Mouse (Mus musculus) forebrain, embryonic 15.5 days (tissue): ENCODE measurements around the gene Clec2g. TPM values are rescaled to one million over a fixed set of nuclear protein-coding genes. Genes with fewer than 3 reads are reported as not detected.
"Not testable (repeated sequence)": the region's sequence is repeated elsewhere in the genome, so short reads cannot be mapped to it uniquely, and the experiment has no call there.

Experiments
- ATAC-seq: fragments of 200-750 bp; cut with Nextera tagmentation; replicated peaks from 2 replicates; pipeline ENCODE4 v1.8.0; 2017; ENCODE audit warnings: mild to moderate bottlenecking, moderate TSS enrichment, moderate library complexity
- H3K27ac ChIP-seq: fragments of 300-500 bp; sonication (generic); replicated peaks from 2 replicates; pipeline ENCODE4 v1.5.1; 2015; ENCODE audit warnings: mild to moderate bottlenecking, inconsistent platforms
- H3K27me3 ChIP-seq: fragments of 300-500 bp; sonication (generic); 2 replicates; pipeline ENCODE4 v1.6.1; 2015; ENCODE audit warnings: inconsistent platforms
- H3K36me3 ChIP-seq: fragments of 300-500 bp; sonication (generic); 2 replicates; pipeline ENCODE4 v1.6.1; 2015; ENCODE audit warnings: mild to moderate bottlenecking, inconsistent platforms
- H3K4me1 ChIP-seq: fragments of 300-500 bp; sonication (generic); 2 replicates; pipeline ENCODE4 v1.6.1; 2015; ENCODE audit warnings: inconsistent platforms
- H3K4me2 ChIP-seq: fragments of 300-500 bp; sonication (generic); replicated peaks from 2 replicates; pipeline ENCODE4 v1.6.1; 2015; ENCODE audit warnings: mild to moderate bottlenecking, inconsistent platforms
- H3K4me3 ChIP-seq: fragments of 300-500 bp; sonication (generic); 2 replicates; pipeline ENCODE4 v1.5.1; 2015; ENCODE audit warnings: mild to moderate bottlenecking, inconsistent platforms
- H3K9ac ChIP-seq: fragments of 300-500 bp; sonication (generic); replicated peaks from 2 replicates; pipeline ENCODE4 v1.6.1; 2015; ENCODE audit warnings: mild to moderate bottlenecking, inconsistent platforms
- H3K9me3 ChIP-seq: fragments of 300-500 bp; sonication (generic); 2 replicates; pipeline ENCODE4 v1.6.1; 2016; ENCODE audit warnings: inconsistent platforms
- WGBS: fragments of 180-500 bp; shearing (Covaris S2); methylation state at CpG from one replicate; pipeline ENCODE4 v1.1.7; 2015; ENCODE audit warnings: mixed read lengths; 5-methylcytosine and 5-hydroxymethylcytosine counted together
- polyA plus RNA-seq: library from polyadenylated mRNA; unstranded; fragments of >200 nt; fragmentation: Nextera tagmentation; extraction: Ambion mirVana; gene quantifications from 2 replicates; pipeline ENCODE4 v1.2.1, GENCODE M21; 2015

Gene Clec2g
- polyA plus RNA-seq, 1 experiment from 2014 or later: not detected

GRCm38 (mm10) chr6:129001392-129001791 is 67.2 kb downstream of the Clec2g start:
- Histone ChIP-seq H3K27me3 (no peaks in the 10 kb centered on the region), H3K9me3 (no peaks in the 10 kb centered on the region), H3K4me1 (no peaks in the 10 kb centered on the region), H3K4me2 (no peak overlapping the region), H3K4me3 (no peak overlapping the region), H3K27ac (no peak overlapping the region), H3K9ac (no peak overlapping the region), H3K36me3 (no peaks in the 10 kb centered on the region)
- WGBS: 89% methylated on average over 2 of the region's 2 CpGs
- ATAC-seq: no peak

- H3K27ac ChIP-seq: no peak overlapping the region
- H3K9me3 ChIP-seq: no peaks in the 10 kb centered on the region
- H3K4me1 ChIP-seq: no peaks in the 10 kb centered on the region
- H3K4me3 ChIP-seq: no peak overlapping the region
- no peaks in the 10 kb centered on the region for H3K36me3 ChIP-seq
- 94% methylated on average over 8 of the region's 8 CpGs for WGBS
- H3K27me3 ChIP-seq: no peaks in the 10 kb centered on the region
- H3K4me2 ChIP-seq: no peak overlapping the region
- no peak overlapping the region for H3K9ac ChIP-seq
- no peak for ATAC-seq
These were observed 74.4 kb downstream of the Clec2g start for GRCm38 (mm10) chr6:129008552-129008951.

DNA sequence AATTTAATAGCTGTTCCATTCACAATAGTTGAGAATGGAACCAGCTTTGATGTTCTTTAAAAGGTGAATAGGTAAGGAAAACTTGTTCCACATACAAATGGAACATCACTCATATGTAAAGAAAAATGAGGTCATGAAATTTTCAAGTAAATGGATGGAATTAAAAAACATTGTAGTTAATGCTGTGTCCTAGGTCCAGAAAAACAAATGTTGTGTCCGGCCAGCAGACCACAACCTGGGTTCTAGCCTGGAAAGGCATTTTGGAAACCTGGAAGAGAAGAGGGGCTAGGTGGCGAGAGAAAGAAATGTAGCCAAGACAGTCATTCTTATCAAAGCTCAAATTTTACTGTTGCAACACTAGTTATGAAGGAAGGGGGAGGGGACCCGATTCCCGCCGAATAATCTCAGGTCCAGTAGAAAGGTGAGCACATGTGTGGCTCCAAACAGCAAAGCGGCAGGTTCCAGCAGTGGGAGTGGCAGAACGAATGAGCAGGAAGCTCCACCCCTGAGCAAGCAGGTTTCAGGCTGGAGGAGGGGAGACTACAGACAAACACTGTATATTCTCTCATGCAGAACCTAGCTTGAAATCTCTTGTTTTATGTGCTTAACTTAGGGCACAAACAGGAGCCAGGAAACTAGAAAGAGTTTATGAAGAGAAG is 75.8 kb downstream of the Clec2g start:
- not testable (repeated sequence) for H3K36me3 ChIP-seq, H3K27me3 ChIP-seq, H3K27ac ChIP-seq, H3K9me3 ChIP-seq, ATAC-seq, H3K4me3 ChIP-seq, H3K4me2 ChIP-seq, H3K4me1 ChIP-seq, H3K9ac ChIP-seq
- WGBS: 89% methylated on average over 7 of the region's 7 CpGs

DNA sequence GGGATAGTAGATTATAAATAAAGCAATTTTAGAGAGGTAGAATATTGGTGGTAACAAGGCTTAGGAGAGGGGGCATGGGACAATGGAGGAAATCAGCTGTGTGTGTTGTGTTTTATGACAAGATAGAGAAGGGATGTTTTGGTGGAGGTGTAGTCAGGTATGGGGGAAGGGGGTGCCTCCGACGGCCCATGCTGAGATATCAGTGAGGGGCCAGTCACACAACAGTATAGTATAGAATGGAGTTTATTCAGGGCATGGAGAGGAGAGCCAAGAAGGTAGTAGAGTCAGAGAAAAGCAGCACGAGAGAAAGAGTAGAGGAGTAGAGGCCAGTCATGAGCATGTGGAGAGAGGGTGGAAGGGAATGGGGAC is 76.3 kb downstream of the Clec2g start:
- H3K4me2 ChIP-seq: no peak overlapping the region
- no peaks in the 10 kb centered on the region for H3K27me3 ChIP-seq
- no peak for ATAC-seq
- no peaks in the 10 kb centered on the region for H3K4me1 ChIP-seq
- no peaks in the 10 kb centered on the region for H3K36me3 ChIP-seq
- H3K9ac ChIP-seq: no peak overlapping the region
- H3K9me3 ChIP-seq: no peaks in the 10 kb centered on the region
- H3K27ac ChIP-seq: no peak overlapping the region
- WGBS: 83% methylated on average over 3 of the region's 3 CpGs
- H3K4me3 ChIP-seq: no peak overlapping the region

DNA sequence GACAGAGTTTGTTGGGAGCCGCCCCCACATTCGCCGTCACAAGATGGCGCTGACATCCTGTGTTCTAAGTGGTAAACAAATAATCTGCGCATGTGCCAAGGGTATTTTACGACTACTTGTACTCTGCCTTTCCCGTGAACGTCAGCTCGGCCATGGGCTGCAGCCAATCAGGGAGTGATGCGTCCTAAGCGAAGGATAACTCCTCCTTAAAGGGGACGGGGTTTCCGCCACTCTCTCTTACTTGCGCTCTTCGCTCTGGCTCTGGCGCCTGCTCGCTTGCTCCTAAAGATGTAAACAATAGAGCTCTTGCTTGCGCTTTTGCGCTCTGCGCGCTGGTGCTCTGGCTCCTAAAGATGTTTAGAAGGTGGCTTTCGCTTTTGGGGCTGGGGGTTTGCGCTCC is 77.8 kb downstream of the Clec2g start:
- not testable (repeated sequence) for H3K27me3 ChIP-seq, H3K27ac ChIP-seq, H3K9me3 ChIP-seq, H3K4me1 ChIP-seq, ATAC-seq, H3K9ac ChIP-seq, H3K4me3 ChIP-seq, H3K4me2 ChIP-seq, H3K36me3 ChIP-seq
- WGBS: 94% methylated on average over 20 of the region's 23 CpGs

- Histone ChIP-seq H3K4me3 (no peak overlapping the region), H3K9ac (no peak overlapping the region), H3K4me1 (no peaks in the 10 kb centered on the region), H3K9me3 (no peaks in the 10 kb centered on the region), H3K4me2 (no peak overlapping the region), H3K27me3 (no peaks in the 10 kb centered on the region), H3K27ac (no peak overlapping the region), H3K36me3 (no peaks in the 10 kb centered on the region)
- no peak for ATAC-seq
- WGBS: 81% methylated on average over 1 of the region's 1 CpGs
These were observed 78.8 kb downstream of the Clec2g start for GRCm38 (mm10) chr6:129012966-129013365.

- Histone ChIP-seq H3K36me3 (no peaks in the 10 kb centered on the region), H3K9me3 (no peaks in the 10 kb centered on the region), H3K4me1 (no peaks in the 10 kb centered on the region), H3K4me2 (no peak overlapping the region), H3K27ac (no peak overlapping the region), H3K27me3 (no peaks in the 10 kb centered on the region), H3K9ac (no peak overlapping the region), H3K4me3 (no peak overlapping the region)
- 85% methylated on average over 5 of the region's 5 CpGs for WGBS
- ATAC-seq: no peak
These were observed 79.6 kb downstream of the Clec2g start for GRCm38 (mm10) chr6:129013762-129014276.

GRCm38 (mm10) chr6:129014399-129014798 is 80.2 kb downstream of the Clec2g start:
- 88% methylated on average over 1 of the region's 1 CpGs for WGBS
- no peaks in the 10 kb centered on the region for H3K9me3 ChIP-seq
- ATAC-seq: no peak
- no peaks in the 10 kb centered on the region for H3K27me3 ChIP-seq
- H3K4me1 ChIP-seq: no peaks in the 10 kb centered on the region
- no peak overlapping the region for H3K27ac ChIP-seq
- no peaks in the 10 kb centered on the region for H3K36me3 ChIP-seq
- H3K9ac ChIP-seq: no peak overlapping the region
- no peak overlapping the region for H3K4me3 ChIP-seq
- H3K4me2 ChIP-seq: no peak overlapping the region

DNA sequence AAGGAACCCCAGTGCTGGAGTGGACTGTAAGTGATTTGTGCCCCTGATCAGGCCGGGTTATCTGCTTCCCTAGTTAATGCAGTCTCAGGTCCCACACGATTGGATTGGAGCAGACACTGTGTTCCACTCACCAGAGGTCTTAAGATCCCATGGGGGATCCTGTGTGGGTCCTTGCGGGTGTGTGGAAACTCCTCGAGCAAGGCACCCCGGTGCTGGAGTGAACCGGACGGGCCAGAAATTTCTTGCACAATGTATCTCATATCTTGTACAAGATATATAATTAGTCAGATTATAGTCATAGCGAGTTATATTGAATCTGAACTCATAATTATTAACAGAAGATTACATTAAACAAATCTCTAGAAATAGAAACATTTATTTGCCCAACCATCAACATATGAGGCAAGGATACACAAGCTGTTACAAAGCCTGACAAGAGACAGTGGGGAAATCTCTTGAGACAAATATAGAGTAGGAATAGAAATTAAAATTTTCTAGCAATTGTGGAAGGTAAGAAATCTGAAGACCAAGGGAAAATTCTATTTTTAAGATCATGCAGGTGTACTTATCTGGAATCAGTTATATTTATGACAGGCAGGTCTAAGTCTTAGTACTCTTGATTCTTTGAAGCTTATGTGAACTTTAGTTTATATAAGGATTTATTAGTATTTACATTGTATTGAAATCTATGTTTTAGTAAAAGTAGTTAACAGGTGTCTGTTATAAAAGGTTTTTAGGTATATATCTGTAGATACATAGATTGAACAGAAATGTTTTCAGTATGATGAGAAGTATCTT is 93.5 kb downstream of the Clec2g start:
- no peaks in the 10 kb centered on the region for H3K27me3 ChIP-seq
- no peak overlapping the region for H3K9ac ChIP-seq
- no peak overlapping the region for H3K27ac ChIP-seq
- no peaks in the 10 kb centered on the region for H3K4me1 ChIP-seq
- H3K4me3 ChIP-seq: no peak overlapping the region
- no peak overlapping the region for H3K4me2 ChIP-seq
- ATAC-seq: no peak
- WGBS: 89% methylated on average over 8 of the region's 8 CpGs
- H3K36me3 ChIP-seq: no peaks in the 10 kb centered on the region
- H3K9me3 ChIP-seq: no peaks in the 10 kb centered on the region

DNA sequence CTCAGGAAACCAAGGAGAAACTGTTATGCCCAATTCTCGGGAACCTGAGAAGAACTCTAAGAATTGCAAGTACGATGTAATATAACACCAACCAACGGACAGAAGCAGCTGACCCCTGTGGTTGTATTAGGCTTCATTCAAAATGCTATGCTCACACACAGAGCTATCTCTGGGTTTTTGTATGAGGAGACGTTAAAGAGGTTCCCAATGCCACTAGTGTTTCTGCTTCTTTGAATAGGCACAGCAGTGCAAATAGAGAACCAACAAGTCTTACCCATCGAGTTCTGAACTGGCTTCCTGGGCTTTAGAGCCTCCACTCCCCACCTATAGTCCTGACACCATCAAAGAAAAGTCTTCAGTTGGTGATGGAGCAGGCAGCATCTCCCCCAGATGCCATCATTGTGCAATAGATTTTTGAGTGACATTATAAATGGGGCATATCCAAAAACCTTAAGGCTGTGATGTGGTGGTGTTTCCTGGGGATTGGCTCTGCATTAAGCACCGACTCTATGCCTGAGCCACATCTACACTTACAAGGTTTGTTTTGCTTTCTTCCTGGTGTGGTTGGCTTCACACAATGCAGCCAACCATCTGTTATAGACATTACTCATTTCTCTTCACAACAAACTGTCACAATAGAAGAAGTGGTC is 96.1 kb downstream of the Clec2g start:
- H3K4me3 ChIP-seq: no peak overlapping the region
- H3K36me3 ChIP-seq: no peaks in the 10 kb centered on the region
- no peak overlapping the region for H3K27ac ChIP-seq
- no peak overlapping the region for H3K9ac ChIP-seq
- no peaks in the 10 kb centered on the region for H3K9me3 ChIP-seq
- H3K4me2 ChIP-seq: no peak overlapping the region
- H3K27me3 ChIP-seq: no peaks in the 10 kb centered on the region
- H3K4me1 ChIP-seq: no peaks in the 10 kb centered on the region
- ATAC-seq: no peak
- 64% methylated on average over 6 of the region's 6 CpGs for WGBS

- Histone ChIP-seq H3K9me3 (no peaks in the 10 kb centered on the region), H3K4me1 (no peaks in the 10 kb centered on the region), H3K9ac (no peak overlapping the region), H3K27me3 (no peaks in the 10 kb centered on the region), H3K27ac (no peak overlapping the region), H3K4me3 (no peak overlapping the region), H3K36me3 (no peaks in the 10 kb centered on the region), H3K4me2 (no peak overlapping the region)
- 92% methylated on average over 2 of the region's 2 CpGs for WGBS
- no peak for ATAC-seq
These were observed 96.8 kb downstream of the Clec2g start for GRCm38 (mm10) chr6:129030964-129031363.

DNA sequence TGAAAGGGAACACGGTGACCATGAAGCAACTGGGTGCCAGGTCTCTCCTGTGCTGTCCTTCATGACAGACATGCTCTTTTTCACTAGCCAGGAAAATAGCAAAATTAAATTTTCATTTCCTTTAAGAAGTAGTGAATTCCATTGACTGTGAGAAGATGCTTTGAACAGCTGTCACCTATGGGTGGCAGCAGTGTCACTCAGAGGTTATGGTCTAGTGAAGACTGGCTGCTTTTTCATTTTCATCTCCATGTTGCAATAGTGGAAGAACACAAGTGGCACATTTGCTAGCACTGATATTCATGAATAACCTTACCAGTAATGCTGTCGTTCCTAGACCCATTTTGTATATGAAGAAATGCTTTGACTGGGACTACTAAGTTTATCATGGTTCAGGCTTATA is 99.2 kb downstream of the Clec2g start:
- no peaks in the 10 kb centered on the region for H3K27me3 ChIP-seq
- H3K4me1 ChIP-seq: no peaks in the 10 kb centered on the region
- H3K4me2 ChIP-seq: no peak overlapping the region
- H3K9ac ChIP-seq: no peak overlapping the region
- no peak overlapping the region for H3K4me3 ChIP-seq
- no peaks in the 10 kb centered on the region for H3K9me3 ChIP-seq
- WGBS: 84% methylated on average over 2 of the region's 2 CpGs
- no peaks in the 10 kb centered on the region for H3K36me3 ChIP-seq
- no peak for ATAC-seq
- H3K27ac ChIP-seq: no peak overlapping the region
